Mouse (Mus musculus): ENCODE measurements at regions not wholly inside any gene's neighbourhood (a gene's known extent, or its start where the extent isn't known, plus 50 kb on each side); places are given as distances from the start of the nearest gene placed in this dataset.

DNA sequence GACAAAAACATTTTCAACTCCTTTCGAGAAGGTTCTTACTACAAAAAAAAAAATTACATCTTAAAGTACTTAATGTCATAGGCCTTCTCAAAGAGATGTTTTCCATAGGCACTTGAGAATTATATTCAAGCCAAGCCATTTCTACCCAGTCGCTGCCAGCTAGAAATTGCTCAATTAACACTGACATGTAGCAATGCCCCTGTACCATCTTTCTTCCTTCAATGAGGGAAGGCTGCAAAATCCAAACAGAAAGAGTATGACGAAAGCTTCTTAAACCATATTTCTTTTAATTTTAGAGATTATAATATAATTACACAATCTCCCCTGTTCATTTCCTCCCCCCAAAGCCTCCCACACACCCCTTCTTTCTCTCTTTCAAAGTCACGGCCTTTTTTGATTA lies 169.4 kb upstream of the Tll1 start:
- no peaks in the 10 kb centered on the region for H3K27me3 ChIP-seq (ENCODE audit: control insufficient read depth, insufficient read depth, insufficient read length)
- no peaks in the 10 kb centered on the region for H3K79me2 ChIP-seq (ENCODE audit: control insufficient read depth, insufficient read depth)
- no peak for TF ChIP-seq MYOG (IDR thresholded peaks at IDR 0.05; ENCODE audit: control insufficient read depth in 1 of 3, insufficient read depth in 1 of 3, insufficient read length in 2 of 3, low read depth in 2 of 3)
- TF ChIP-seq REST (IDR thresholded peaks at IDR 0.05; ENCODE audit: insufficient read depth, insufficient read length): no peak
- TF ChIP-seq MAX (IDR thresholded peaks at IDR 0.05; ENCODE audit: low read depth): no peak
- TF ChIP-seq TCF3 (IDR thresholded peaks at IDR 0.05; ENCODE audit: insufficient read length, low read depth): no peak
- no peak for TF ChIP-seq POLR2A (IDR thresholded peaks at IDR 0.05; ENCODE audit: insufficient read length, low read depth)
- TF ChIP-seq TCF12 (IDR thresholded peaks at IDR 0.05; ENCODE audit: insufficient read depth, poor library complexity, severe bottlenecking): no peak
- no peak for TF ChIP-seq MYOD1 (IDR thresholded peaks at IDR 0.05; ENCODE audit: control insufficient read depth in 1 of 3, insufficient read length in 2 of 3, low read depth in 2 of 3)

DNA sequence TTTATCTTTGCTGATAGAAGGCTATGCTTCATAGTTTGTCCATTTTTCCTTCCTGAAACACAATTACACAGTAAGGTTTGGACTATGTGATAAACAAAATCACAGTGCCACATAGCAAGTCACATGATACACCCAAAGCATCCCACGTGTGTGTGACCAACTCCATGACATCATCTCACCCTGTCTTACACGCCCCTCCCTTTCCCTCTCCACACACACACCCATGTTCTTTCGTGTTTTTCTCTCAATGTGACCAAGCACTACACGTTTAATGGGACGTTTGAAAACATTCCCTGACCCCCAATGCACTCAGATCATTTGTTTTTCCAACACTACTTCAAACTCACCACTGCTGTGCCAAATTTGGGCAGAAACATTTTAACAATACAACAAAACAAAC lies 168.9 kb upstream of the Tll1 start:
- Histone ChIP-seq H3ac (ENCODE audit: control insufficient read depth, insufficient read length) (no peak overlapping the region), H3K4me3 (no peak overlapping the region), H3K27me3 (ENCODE audit: control insufficient read depth, insufficient read depth, insufficient read length) (no peaks in the 10 kb centered on the region), H3K79me2 (ENCODE audit: control insufficient read depth, insufficient read depth) (no peaks in the 10 kb centered on the region), H3K4me2 (ENCODE audit: low read depth) (no peak overlapping the region), H3K36me3 (ENCODE audit: control insufficient read depth, insufficient read depth) (no peaks in the 10 kb centered on the region)
- TF ChIP-seq USF1 (IDR thresholded peaks at IDR 0.05; ENCODE audit: low read depth) (no peak), TCF12 (IDR thresholded peaks at IDR 0.05; ENCODE audit: insufficient read depth, poor library complexity, severe bottlenecking) (no peak), TCF3 (IDR thresholded peaks at IDR 0.05; ENCODE audit: insufficient read length, low read depth) (no peak), POLR2AphosphoS2 (IDR thresholded peaks at IDR 0.05; ENCODE audit: insufficient read length, low read depth) (no peak), CEBPB (IDR thresholded peaks at IDR 0.05; ENCODE audit: insufficient read depth, poor library complexity, severe bottlenecking) (no peak), SRF (IDR thresholded peaks at IDR 0.05; ENCODE audit: control insufficient read depth, insufficient read length, low read depth) (no peak), MAX (IDR thresholded peaks at IDR 0.05; ENCODE audit: low read depth) (no peak), MYOG (IDR thresholded peaks at IDR 0.05; ENCODE audit: control insufficient read depth in 1 of 3, insufficient read depth in 1 of 3, insufficient read length in 2 of 3, low read depth in 2 of 3) (no peak), E2F4 (IDR thresholded peaks at IDR 0.05; ENCODE audit: insufficient read depth) (no peak), POLR2A (IDR thresholded peaks at IDR 0.05; ENCODE audit: insufficient read length, low read depth) (no peak), REST (IDR thresholded peaks at IDR 0.05; ENCODE audit: insufficient read depth, insufficient read length) (no peak), MYOD1 (IDR thresholded peaks at IDR 0.05; ENCODE audit: control insufficient read depth in 1 of 3, insufficient read length in 2 of 3, low read depth in 2 of 3) (no peak)

More for the DNA sequence above, 169.4 kb upstream of the Tll1 start:
- no peaks in the 10 kb centered on the region for H3K36me3 ChIP-seq (ENCODE audit: control insufficient read depth, insufficient read depth)
- H3K4me2 ChIP-seq (ENCODE audit: low read depth): no peak overlapping the region
- no peak overlapping the region for H3ac ChIP-seq (ENCODE audit: control insufficient read depth, insufficient read length)
- no peak overlapping the region for H3K4me3 ChIP-seq

DNA sequence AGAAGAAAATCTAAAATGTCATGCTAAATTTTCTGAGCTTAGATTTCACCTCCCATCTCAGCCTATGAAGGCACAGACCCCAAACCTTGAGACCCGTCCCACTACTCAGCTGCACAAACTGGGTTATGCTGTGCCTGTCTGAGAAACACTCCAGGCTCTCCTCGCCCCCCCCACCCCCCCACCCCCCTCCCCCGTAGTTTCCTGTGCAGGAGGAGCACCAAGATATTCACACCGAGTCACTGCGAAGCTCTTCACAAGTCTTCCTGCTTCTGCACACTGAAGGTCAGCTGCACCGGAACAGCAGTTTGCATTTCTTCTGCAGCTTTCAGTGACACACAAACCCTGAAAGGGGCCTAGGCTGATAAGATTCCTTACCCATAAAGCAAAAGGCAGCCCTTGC lies 163.9 kb upstream of the Tll1 start:
- no peak overlapping the region for H3K4me3 ChIP-seq
- no peak overlapping the region for H3ac ChIP-seq (ENCODE audit: control insufficient read depth, insufficient read length)
- no peaks in the 10 kb centered on the region for H3K36me3 ChIP-seq (ENCODE audit: control insufficient read depth, insufficient read depth)
- no peaks in the 10 kb centered on the region for H3K27me3 ChIP-seq (ENCODE audit: control insufficient read depth, insufficient read depth, insufficient read length)
- no peaks in the 10 kb centered on the region for H3K79me2 ChIP-seq (ENCODE audit: control insufficient read depth, insufficient read depth)
- no peak for TF ChIP-seq MYOD1 (IDR thresholded peaks at IDR 0.05; ENCODE audit: control insufficient read depth in 1 of 3, insufficient read length in 2 of 3, low read depth in 2 of 3)
- TF ChIP-seq MYOG (IDR thresholded peaks at IDR 0.05; ENCODE audit: control insufficient read depth in 1 of 3, insufficient read depth in 1 of 3, insufficient read length in 2 of 3, low read depth in 2 of 3): no peak
- no peak for TF ChIP-seq TCF12 (IDR thresholded peaks at IDR 0.05; ENCODE audit: insufficient read depth, poor library complexity, severe bottlenecking)
- no peak for TF ChIP-seq POLR2AphosphoS2 (IDR thresholded peaks at IDR 0.05; ENCODE audit: insufficient read length, low read depth)
- no peak for TF ChIP-seq E2F4 (IDR thresholded peaks at IDR 0.05; ENCODE audit: insufficient read depth)
- TF ChIP-seq TCF3 (IDR thresholded peaks at IDR 0.05; ENCODE audit: insufficient read length, low read depth): no peak
- TF ChIP-seq SRF (IDR thresholded peaks at IDR 0.05; ENCODE audit: control insufficient read depth, insufficient read length, low read depth): no peak
- TF ChIP-seq MAX (IDR thresholded peaks at IDR 0.05; ENCODE audit: low read depth): no peak
- TF ChIP-seq REST (IDR thresholded peaks at IDR 0.05; ENCODE audit: insufficient read depth, insufficient read length): no peak
- no peak for TF ChIP-seq USF1 (IDR thresholded peaks at IDR 0.05; ENCODE audit: low read depth)
- no peak for TF ChIP-seq CEBPB (IDR thresholded peaks at IDR 0.05; ENCODE audit: insufficient read depth, poor library complexity, severe bottlenecking)
- TF ChIP-seq POLR2A (IDR thresholded peaks at IDR 0.05; ENCODE audit: insufficient read length, low read depth): no peak
- no peak overlapping the region for H3K4me2 ChIP-seq (ENCODE audit: low read depth)

DNA sequence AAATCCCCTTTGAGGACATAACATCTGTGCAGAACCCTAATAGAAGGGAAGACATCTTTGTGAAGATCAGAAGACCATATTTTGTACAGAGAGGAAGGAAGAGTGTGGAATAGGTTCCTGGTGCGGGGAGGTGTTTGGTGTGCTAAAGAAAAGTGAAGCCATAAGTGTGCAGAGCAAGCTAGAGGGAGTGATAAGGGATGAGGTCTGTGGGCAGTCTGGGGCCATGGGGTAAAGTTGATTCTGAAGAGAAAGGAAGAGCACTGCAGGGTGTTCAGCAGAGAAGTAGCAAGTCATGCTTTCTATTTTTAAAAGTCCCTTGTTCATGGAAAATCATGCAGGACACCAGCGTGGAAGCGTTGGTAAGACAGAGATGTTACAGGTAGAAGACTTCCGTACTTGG lies 161.8 kb upstream of the Tll1 start:
- no peak overlapping the region for H3ac ChIP-seq (ENCODE audit: control insufficient read depth, insufficient read length)
- no peak overlapping the region for H3K4me3 ChIP-seq
- H3K27me3 ChIP-seq (ENCODE audit: control insufficient read depth, insufficient read depth, insufficient read length): no peaks in the 10 kb centered on the region
- no peaks in the 10 kb centered on the region for H3K79me2 ChIP-seq (ENCODE audit: control insufficient read depth, insufficient read depth)
- no peak overlapping the region for H3K4me2 ChIP-seq (ENCODE audit: low read depth)
- no peaks in the 10 kb centered on the region for H3K36me3 ChIP-seq (ENCODE audit: control insufficient read depth, insufficient read depth)
- TF ChIP-seq MYOD1 (IDR thresholded peaks at IDR 0.05; ENCODE audit: control insufficient read depth in 1 of 3, insufficient read length in 2 of 3, low read depth in 2 of 3): no peak

DNA sequence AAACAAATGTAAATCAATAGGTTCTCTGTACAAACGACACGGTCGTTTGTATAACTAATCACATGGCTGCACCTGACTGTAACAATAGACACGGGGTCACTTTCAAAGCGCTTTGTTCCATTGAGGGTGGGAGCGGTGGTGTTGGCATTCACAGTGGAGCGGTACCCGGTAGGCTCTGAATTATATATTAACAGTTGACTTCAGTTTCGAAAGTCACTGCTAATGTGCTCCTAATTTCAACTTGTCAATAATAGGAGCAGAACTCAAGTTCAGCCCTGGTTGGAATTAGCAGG lies 160.8 kb upstream of the Tll1 start:
- H3ac ChIP-seq (ENCODE audit: control insufficient read depth, insufficient read length): no peak overlapping the region
- no peak overlapping the region for H3K4me2 ChIP-seq (ENCODE audit: low read depth)
- H3K79me2 ChIP-seq (ENCODE audit: control insufficient read depth, insufficient read depth): no peaks in the 10 kb centered on the region
- H3K27me3 ChIP-seq (ENCODE audit: control insufficient read depth, insufficient read depth, insufficient read length): no peaks in the 10 kb centered on the region
- TF ChIP-seq MYOG (IDR thresholded peaks at IDR 0.05; ENCODE audit: control insufficient read depth in 1 of 3, insufficient read depth in 1 of 3, insufficient read length in 2 of 3, low read depth in 2 of 3): no peak
- no peak for TF ChIP-seq MAX (IDR thresholded peaks at IDR 0.05; ENCODE audit: low read depth)
- TF ChIP-seq E2F4 (IDR thresholded peaks at IDR 0.05; ENCODE audit: insufficient read depth): no peak
- no peak for TF ChIP-seq CEBPB (IDR thresholded peaks at IDR 0.05; ENCODE audit: insufficient read depth, poor library complexity, severe bottlenecking)
- no peak for TF ChIP-seq POLR2A (IDR thresholded peaks at IDR 0.05; ENCODE audit: insufficient read length, low read depth)
- no peak for TF ChIP-seq USF1 (IDR thresholded peaks at IDR 0.05; ENCODE audit: low read depth)
- no peak for TF ChIP-seq SRF (IDR thresholded peaks at IDR 0.05; ENCODE audit: control insufficient read depth, insufficient read length, low read depth)
- no peak for TF ChIP-seq TCF3 (IDR thresholded peaks at IDR 0.05; ENCODE audit: insufficient read length, low read depth)
- TF ChIP-seq REST (IDR thresholded peaks at IDR 0.05; ENCODE audit: insufficient read depth, insufficient read length): no peak
- no peak for TF ChIP-seq TCF12 (IDR thresholded peaks at IDR 0.05; ENCODE audit: insufficient read depth, poor library complexity, severe bottlenecking)
- no peak for TF ChIP-seq POLR2AphosphoS2 (IDR thresholded peaks at IDR 0.05; ENCODE audit: insufficient read length, low read depth)
- TF ChIP-seq MYOD1 (IDR thresholded peaks at IDR 0.05; ENCODE audit: control insufficient read depth in 1 of 3, insufficient read length in 2 of 3, low read depth in 2 of 3): no peak
- H3K36me3 ChIP-seq (ENCODE audit: control insufficient read depth, insufficient read depth): no peaks in the 10 kb centered on the region
- no peak overlapping the region for H3K4me3 ChIP-seq
